Mouse (Mus musculus) midbrain, postnatal 0 days (tissue): ENCODE measurements around the gene Dach2. TPM values are rescaled to one million over a fixed set of nuclear protein-coding genes. Genes with fewer than 3 reads are reported as not detected.
"Not testable (repeated sequence)": the region's sequence is repeated elsewhere in the genome, so short reads cannot be mapped to it uniquely, and the experiment has no call there.

Experiments used
- ATAC-seq: fragments of 200-750 bp; cut with Nextera tagmentation; 2 replicates; pipeline ENCODE4 v1.8.0; 2017; ENCODE audit warnings: moderate number of reproducible peaks, mild to moderate bottlenecking, moderate TSS enrichment, moderate library complexity; ENCODE audit not compliant: low FRiP score
- DNase-seq: peaks from one replicate; pipeline ENCODE4 v3.0.0-alpha.2; 2015; ENCODE audit warnings: low spot score
- H3K27ac ChIP-seq: fragments of 300-500 bp; sonication (generic); 2 replicates; pipeline ENCODE4 v1.5.1; 2014; ENCODE audit warnings: low read depth, mild to moderate bottlenecking, low read length, mixed read lengths
- H3K27me3 ChIP-seq: fragments of 300-500 bp; sonication (generic); 2 replicates; pipeline ENCODE4 v1.6.1; 2014; ENCODE audit warnings: low read length, control low read depth, mixed read lengths; ENCODE audit not compliant: insufficient read depth
- H3K36me3 ChIP-seq: fragments of 300-500 bp; sonication (generic); 2 replicates; pipeline ENCODE4 v1.6.1; 2014; ENCODE audit warnings: low read length, control low read depth, mixed read lengths; ENCODE audit not compliant: insufficient read depth
- H3K4me1 ChIP-seq: fragments of 300-500 bp; sonication (generic); 2 replicates; pipeline ENCODE4 v1.6.1; 2014; ENCODE audit warnings: mild to moderate bottlenecking, control low read depth, antibody characterized with exemption, low read length, mixed read lengths; ENCODE audit not compliant: insufficient read depth
- H3K4me2 ChIP-seq: fragments of 300-500 bp; sonication (generic); 2 replicates; pipeline ENCODE4 v1.6.1; 2014; ENCODE audit warnings: low read depth, mild to moderate bottlenecking, low read length, mixed read lengths; ENCODE audit not compliant: poor library complexity, severe bottlenecking
- H3K4me3 ChIP-seq: fragments of 300-500 bp; sonication (generic); 2 replicates; pipeline ENCODE4 v1.5.1; 2014; ENCODE audit warnings: low read depth, mild to moderate bottlenecking, low read length, moderate library complexity
- H3K9ac ChIP-seq: fragments of 300-500 bp; sonication (generic); replicated peaks from 2 replicates; pipeline ENCODE4 v1.6.1; 2014; ENCODE audit warnings: mild to moderate bottlenecking, low read length, moderate library complexity, mixed read lengths; ENCODE audit not compliant: poor library complexity, severe bottlenecking
- H3K9me3 ChIP-seq: fragments of 300-500 bp; sonication (generic); 2 replicates; pipeline ENCODE4 v1.6.1; 2016; ENCODE audit warnings: low read length, control low read depth
- CTCF ChIP-seq: IDR thresholded peaks from 2 replicates; pipeline ENCODE4 v1.5.1; 2016; ENCODE audit warnings: antibody characterized with exemption, mild to moderate bottlenecking
- WGBS: fragments of 180-500 bp; shearing (Covaris S2); extraction: QIAGEN DNeasy Blood & Tissue Kit; methylation state at CpG from one replicate; pipeline ENCODE4 v1.1.7; 2014; 5-methylcytosine and 5-hydroxymethylcytosine counted together
- polyA plus RNA-seq: library from polyadenylated mRNA; unstranded; fragments of >200 nt; fragmentation: Nextera tagmentation; extraction: Ambion mirVana; gene quantifications from 2 replicates; pipeline ENCODE4 v1.2.1, GENCODE M21; 2015
- total RNA-seq: library from RNA; depleted of rRNA; stranded (reverse); fragments of >200 nt; gene quantifications from 2 replicates; pipeline ENCODE4 v1.2.3, GENCODE M21; 2014; rRNA removed

Dach2 gene
- total RNA-seq (13.3 and 14.2 TPM in 2 replicates), polyA plus RNA-seq (6.5 and 9.3 TPM in 2 replicates)

DNA sequence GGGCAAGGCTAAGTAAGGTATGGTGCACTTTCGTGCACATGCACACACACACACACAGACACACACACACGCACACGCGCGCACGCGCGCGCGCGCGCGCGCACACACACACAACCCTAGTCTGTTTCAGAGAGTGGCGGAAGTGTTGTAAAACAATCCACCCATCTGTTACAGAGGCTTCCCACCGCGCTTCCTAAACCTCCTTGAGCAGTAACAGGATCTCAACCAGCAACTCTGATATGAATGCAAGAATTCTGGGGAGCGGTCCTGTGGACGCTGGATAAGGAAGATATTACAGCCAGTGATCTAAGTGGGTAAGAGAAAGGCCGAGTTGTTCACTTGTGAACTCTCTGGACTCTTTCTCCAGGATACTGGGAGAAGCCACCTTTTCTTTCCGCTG is at the start of gene Dach2:
TSS of gene Dach2 (plus strand) at position 107 of the 400 bp plus-strand sequence.
- no peaks in the 10 kb centered on the region for H3K4me1 ChIP-seq
- 0 out of 2 replicates have a peak, but pooled peaks have one; percentile 52 for ATAC-seq

DNA sequence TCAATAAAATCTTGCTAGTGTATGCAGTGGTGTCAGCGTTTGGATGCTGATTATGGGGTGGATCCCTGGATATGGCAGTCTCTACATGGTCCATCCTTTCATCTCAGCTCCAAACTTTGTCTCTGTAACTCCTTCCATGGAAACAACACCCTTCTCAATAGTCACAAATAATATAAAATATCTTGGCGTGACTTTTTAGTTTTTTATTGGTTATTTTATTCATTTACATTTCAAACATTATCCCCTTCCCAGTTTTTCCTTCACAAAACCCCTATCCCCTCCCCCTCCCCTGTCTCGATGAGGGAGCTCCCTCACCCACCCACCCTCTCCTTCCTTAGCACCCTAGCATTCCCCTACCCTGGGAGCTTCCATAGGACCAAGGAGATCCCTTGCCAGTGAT is 44.9 kb upstream of the Dach2 start:
- H3K9me3 ChIP-seq, H3K4me2 ChIP-seq, H3K9ac ChIP-seq, H3K27me3 ChIP-seq, H3K4me1 ChIP-seq, H3K27ac ChIP-seq, H3K4me3 ChIP-seq, ATAC-seq, DNase-seq, H3K36me3 ChIP-seq: not testable (repeated sequence)
- WGBS, result 80% methylated on average over 2 of the region's 3 CpGs

More for the DNA sequence above, at the start of gene Dach2:
- Histone ChIP-seq H3K4me2 (peak within 1 kb of the TSS; percentile 68), H3K9me3 (no peaks in the 10 kb centered on the region), H3K36me3 (no peaks in the 10 kb centered on the region), H3K4me3 (peak within 1 kb of the TSS; percentile 44), H3K27me3 (no peaks in the 10 kb centered on the region), H3K27ac (no peak within 1 kb of the TSS), H3K9ac (0 out of 2 replicates have a peak within 1 kb of the TSS, but pooled peaks have one; percentile 29)
- peak; percentile 38 for DNase-seq
- 30% methylated on average over 21 of the region's 21 CpGs for WGBS
- TF ChIP-seq CTCF, result no peak

DNA sequence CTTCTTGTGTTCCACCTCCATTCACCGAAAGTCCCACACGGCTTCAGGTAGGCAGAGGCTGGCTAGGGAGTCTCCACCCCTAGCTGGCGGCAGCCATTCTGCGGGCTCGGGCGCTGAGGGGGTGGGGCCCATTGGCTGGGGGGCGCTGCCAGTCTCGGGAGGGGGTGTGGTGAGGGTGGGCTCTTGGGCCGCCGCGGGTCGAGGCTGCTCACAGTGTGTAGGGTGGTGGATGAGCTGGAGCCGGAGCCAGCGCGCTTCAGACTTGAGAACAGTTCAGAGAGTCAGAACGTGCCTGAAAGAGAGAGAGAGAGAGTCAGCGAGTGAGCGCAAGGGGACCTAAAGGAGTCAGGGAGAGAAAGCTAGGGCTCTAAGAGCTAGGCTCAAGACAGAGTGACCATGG is 721 bp downstream of the Dach2 start:
- Histone ChIP-seq H3K9me3 (no peaks in the 10 kb centered on the region), H3K36me3 (no peaks in the 10 kb centered on the region), H3K27me3 (no peaks in the 10 kb centered on the region), H3K4me1 (no peaks in the 10 kb centered on the region), H3K27ac (no peak overlapping the region), H3K4me3 (peak overlapping the region; percentile 44), H3K4me2 (peak overlapping the region; percentile 68), H3K9ac (0 out of 2 replicates have a peak overlapping the region, but pooled peaks have one; percentile 29)
- WGBS, result 15% methylated on average over 18 of the region's 18 CpGs
- no peak for TF ChIP-seq CTCF
- DNase-seq, result peak; percentile 71
- ATAC-seq, result peak; percentile 97

DNA sequence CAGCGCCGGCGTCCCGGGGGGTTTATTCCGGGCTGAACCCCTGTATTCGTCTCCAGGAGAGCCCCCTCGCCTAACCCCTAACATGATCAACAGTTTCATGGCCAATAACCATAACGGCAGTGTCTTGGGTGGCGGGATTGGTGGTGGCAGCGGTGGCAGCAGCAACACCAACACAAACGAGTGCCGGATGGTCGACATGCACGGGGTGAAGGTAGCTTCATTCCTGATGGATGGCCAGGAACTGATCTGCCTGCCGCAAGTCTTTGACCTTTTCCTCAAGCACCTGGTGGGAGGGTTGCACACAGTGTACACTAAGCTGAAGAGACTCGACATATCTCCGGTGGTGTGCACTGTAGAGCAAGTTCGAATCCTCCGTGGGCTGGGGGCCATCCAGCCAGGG is 1.2 kb downstream of the Dach2 start:
- Histone ChIP-seq H3K9ac (0 out of 2 replicates have a peak overlapping the region, but pooled peaks have one; percentile 29), H3K36me3 (no peaks in the 10 kb centered on the region), H3K27ac (no peak overlapping the region)

DNA sequence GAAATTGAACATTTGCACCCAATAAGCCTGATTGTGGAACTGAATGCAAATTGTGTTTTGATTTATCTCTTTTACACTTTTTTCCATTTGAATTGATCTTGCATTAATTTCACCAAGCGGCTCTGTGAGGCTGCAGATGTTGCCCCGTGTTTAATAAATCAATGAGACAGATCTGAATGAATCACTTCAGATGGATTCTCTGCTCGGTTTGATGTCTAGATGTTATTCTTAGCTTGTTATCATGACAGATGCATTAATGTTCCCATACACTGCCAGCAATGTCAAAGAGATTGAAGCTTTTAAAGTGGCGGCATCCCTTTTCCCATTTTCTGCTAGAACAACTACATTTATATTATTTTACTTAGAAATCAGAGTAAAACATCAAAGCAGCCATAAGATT is 7.0 kb downstream of the Dach2 start:
- WGBS, result 40% methylated on average over 4 of the region's 4 CpGs
- Histone ChIP-seq H3K27ac (no peak overlapping the region), H3K4me1 (no peaks in the 10 kb centered on the region), H3K36me3 (no peaks in the 10 kb centered on the region), H3K4me2 (no peak overlapping the region), H3K27me3 (no peaks in the 10 kb centered on the region), H3K4me3 (no peak overlapping the region), H3K9ac (no peak overlapping the region), H3K9me3 (no peaks in the 10 kb centered on the region)
- ATAC-seq (no peak), DNase-seq (no peak)
- TF ChIP-seq CTCF, result no peak

More for the DNA sequence above, 1.2 kb downstream of the Dach2 start:
- Histone ChIP-seq H3K4me3 (peak overlapping the region; percentile 44), H3K4me1 (no peaks in the 10 kb centered on the region), H3K4me2 (peak overlapping the region; percentile 68), H3K27me3 (no peaks in the 10 kb centered on the region), H3K9me3 (no peaks in the 10 kb centered on the region)
- 14% methylated on average over 19 of the region's 19 CpGs for WGBS
- ATAC-seq (peak; percentile 15; the same call in 1 of the 2 replicates), DNase-seq (no peak)
- TF ChIP-seq CTCF, result no peak

DNA sequence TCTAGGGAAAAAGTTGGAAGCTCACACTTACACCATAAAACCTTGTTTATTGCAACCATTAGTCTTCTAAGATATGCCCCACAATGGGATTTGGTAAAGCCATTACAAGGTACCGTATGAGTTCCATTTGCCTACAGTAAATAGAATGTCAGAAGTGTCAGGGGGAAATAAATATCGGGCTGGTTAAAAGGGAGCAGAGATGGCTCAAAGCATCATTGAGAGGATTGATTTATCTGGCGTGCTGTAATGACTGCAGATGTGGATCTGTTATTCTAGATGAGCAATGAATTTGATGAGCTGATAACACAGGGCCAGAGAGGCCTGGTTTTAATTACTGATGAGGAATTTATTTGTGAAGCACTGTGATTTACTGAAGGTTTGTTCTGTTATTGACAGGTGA is 40.8 kb downstream of the Dach2 start:
- Histone ChIP-seq H3K9ac (no peak overlapping the region), H3K4me3 (no peak overlapping the region), H3K27me3 (no peaks in the 10 kb centered on the region), H3K36me3 (no peaks in the 10 kb centered on the region), H3K4me2 (no peak overlapping the region), H3K9me3 (no peaks in the 10 kb centered on the region), H3K4me1 (no peaks in the 10 kb centered on the region), H3K27ac (no peak overlapping the region)
- no peak for DNase-seq
- no peak for ATAC-seq
- no peak for TF ChIP-seq CTCF
- WGBS, result 70% methylated on average over 3 of the region's 3 CpGs
